Mouse (Mus musculus): ENCODE measurements around the gene C530008M17Rik. TPM values are rescaled to one million over a fixed set of nuclear protein-coding genes. Genes with fewer than 3 reads are reported as not detected.

C530008M17Rik gene
- polyA plus RNA-seq, 1 experiment: 0.31 TPM

DNA sequence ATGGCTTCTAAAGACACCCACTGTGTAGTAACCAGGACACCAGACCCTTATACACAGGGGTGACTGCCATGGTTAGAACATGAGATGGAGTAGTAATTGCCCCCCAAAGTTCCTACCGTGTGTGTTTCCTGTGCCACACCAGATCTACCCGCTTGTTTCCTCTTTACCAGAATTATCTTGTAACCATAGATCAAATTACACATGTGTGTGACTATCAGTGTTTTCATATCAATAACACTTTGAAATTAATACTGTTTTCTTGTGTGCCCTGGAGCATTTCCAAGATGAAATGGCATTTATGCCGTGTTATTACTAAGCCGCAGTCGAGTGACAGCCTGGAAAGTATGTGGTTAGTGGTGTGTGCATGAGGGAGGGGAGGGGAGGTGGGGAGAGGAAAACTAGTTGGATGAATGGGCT lies 33.9 kb downstream of the C530008M17Rik start:
- Histone ChIP-seq H3K4me3 (ENCODE audit: insufficient read depth, low read depth, low read length) (no peak overlapping the region), H3K4me1 (ENCODE audit: control insufficient read depth, insufficient read depth, low read length) (no peaks in the 10 kb centered on the region), H3K27ac (ENCODE audit: insufficient read depth, low read depth, low read length) (no peak overlapping the region), H3K27me3 (replicated peaks; ENCODE audit: control insufficient read depth, insufficient read depth, low read length) (no peaks in the 10 kb centered on the region), H3K36me3 (ENCODE audit: control insufficient read depth, insufficient read depth, low read length) (no peaks in the 10 kb centered on the region)
- no peak for DNase-seq
- TF ChIP-seq CTCF (conservative IDR thresholded peaks at IDR 0.05; ENCODE audit: insufficient read depth, insufficient read length, low read depth, low read length) (no peak), POLR2A (IDR thresholded peaks at IDR 0.05; ENCODE audit: low read depth, low read length) (no peak)
- 40% methylated on average over 5 of the region's 5 CpGs for WGBS

GRCm38 (mm10) chr5:76691251-76691650 lies 34.9 kb downstream of the C530008M17Rik start:
- no peak for TF ChIP-seq POLR2A (IDR thresholded peaks at IDR 0.05; ENCODE audit: low read depth, low read length)
- no peak for TF ChIP-seq CTCF (conservative IDR thresholded peaks at IDR 0.05; ENCODE audit: insufficient read depth, insufficient read length, low read depth, low read length)
- no peak overlapping the region for H3K27ac ChIP-seq (ENCODE audit: insufficient read depth, low read depth, low read length)

DNA sequence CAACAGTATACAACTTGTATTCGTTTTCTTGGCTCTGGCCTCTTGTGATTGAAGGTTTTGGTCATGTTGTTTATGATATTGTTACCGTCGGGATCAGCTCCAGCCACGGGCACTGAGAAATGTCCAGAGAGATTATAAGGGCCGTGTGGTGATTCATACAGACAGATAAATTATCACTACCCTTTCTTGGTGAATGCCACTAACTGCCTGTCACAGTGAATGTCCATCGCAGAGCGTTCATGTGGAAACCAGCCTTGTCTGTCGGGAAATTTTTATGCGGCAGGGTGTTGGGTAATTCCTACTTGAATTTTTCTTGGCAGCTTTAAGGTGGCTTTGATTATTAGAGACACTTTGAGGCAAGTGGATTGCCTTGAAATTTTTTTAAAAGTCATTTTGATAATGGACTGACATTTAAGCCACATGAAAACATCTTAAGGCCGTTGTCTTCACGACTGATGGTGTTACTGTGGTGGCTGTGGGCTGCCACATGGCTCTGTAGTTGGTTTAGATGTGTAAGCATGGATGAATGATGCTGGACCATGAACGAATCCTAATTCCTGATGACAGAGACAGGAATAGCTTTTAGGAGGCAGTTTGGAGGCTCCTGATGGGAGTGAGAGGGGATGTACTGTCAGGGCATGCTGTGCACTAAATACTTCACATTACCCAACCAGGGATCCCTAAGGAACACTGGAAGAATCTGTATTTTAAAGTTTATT lies 35.6 kb downstream of the C530008M17Rik start:
- H3K4me3 ChIP-seq (ENCODE audit: insufficient read depth, low read depth, low read length): no peak overlapping the region
- 80% methylated on average over 12 of the region's 12 CpGs for whole genome bisulfite sequencing
- H3K4me1 ChIP-seq (ENCODE audit: control insufficient read depth, insufficient read depth, low read length): no peaks in the 10 kb centered on the region
- H3K27ac ChIP-seq (ENCODE audit: insufficient read depth, low read depth, low read length): no peak overlapping the region
- H3K36me3 ChIP-seq (ENCODE audit: control insufficient read depth, insufficient read depth, low read length): no peaks in the 10 kb centered on the region
- TF ChIP-seq POLR2A (IDR thresholded peaks at IDR 0.05; ENCODE audit: low read depth, low read length): no peak
- H3K27me3 ChIP-seq (replicated peaks; ENCODE audit: control insufficient read depth, insufficient read depth, low read length): no peaks in the 10 kb centered on the region
- no peak for DNase-seq

More at GRCm38 (mm10) chr5:76691251-76691650, 34.9 kb downstream of the C530008M17Rik start:
- WGBS: 88% methylated on average over 5 of the region's 5 CpGs
- no peaks in the 10 kb centered on the region for H3K4me1 ChIP-seq (ENCODE audit: control insufficient read depth, insufficient read depth, low read length)
- H3K36me3 ChIP-seq (ENCODE audit: control insufficient read depth, insufficient read depth, low read length): no peaks in the 10 kb centered on the region
- no peak for DNase-seq
- no peak overlapping the region for H3K4me3 ChIP-seq (ENCODE audit: insufficient read depth, low read depth, low read length)
- H3K27me3 ChIP-seq (replicated peaks; ENCODE audit: control insufficient read depth, insufficient read depth, low read length): no peaks in the 10 kb centered on the region

DNA sequence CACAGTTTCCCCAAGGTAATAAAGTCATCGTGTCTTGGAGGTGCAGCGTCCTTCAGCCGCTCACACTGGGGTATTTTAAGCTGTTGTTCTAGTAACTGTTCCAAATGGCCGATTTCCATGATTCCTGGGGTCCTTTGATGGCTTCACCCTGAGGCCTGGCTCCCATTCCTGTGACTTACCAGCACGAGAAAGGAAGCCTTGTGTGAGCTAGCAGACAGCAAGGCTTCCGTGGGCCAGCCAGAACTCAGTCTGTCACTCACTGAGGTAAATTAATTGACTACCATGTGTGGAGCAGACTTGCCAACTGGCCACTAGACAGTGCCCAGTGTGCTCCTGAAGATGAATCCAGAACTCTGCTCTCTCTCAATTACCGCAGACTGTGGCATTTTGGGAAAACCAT lies 41.2 kb downstream of the C530008M17Rik start:
- DNase-seq: no peak
- H3K27me3 ChIP-seq (replicated peaks; ENCODE audit: control insufficient read depth, insufficient read depth, low read length): no peaks in the 10 kb centered on the region
- 67% methylated on average over 7 of the region's 7 CpGs for WGBS
- no peak overlapping the region for H3K4me3 ChIP-seq (ENCODE audit: insufficient read depth, low read depth, low read length)
- TF ChIP-seq CTCF (conservative IDR thresholded peaks at IDR 0.05; ENCODE audit: insufficient read depth, insufficient read length, low read depth, low read length): no peak
- TF ChIP-seq POLR2A (IDR thresholded peaks at IDR 0.05; ENCODE audit: low read depth, low read length): no peak
- H3K27ac ChIP-seq (ENCODE audit: insufficient read depth, low read depth, low read length): no peak overlapping the region
- H3K36me3 ChIP-seq (ENCODE audit: control insufficient read depth, insufficient read depth, low read length): no peaks in the 10 kb centered on the region
- H3K4me1 ChIP-seq (ENCODE audit: control insufficient read depth, insufficient read depth, low read length): no peaks in the 10 kb centered on the region

DNA sequence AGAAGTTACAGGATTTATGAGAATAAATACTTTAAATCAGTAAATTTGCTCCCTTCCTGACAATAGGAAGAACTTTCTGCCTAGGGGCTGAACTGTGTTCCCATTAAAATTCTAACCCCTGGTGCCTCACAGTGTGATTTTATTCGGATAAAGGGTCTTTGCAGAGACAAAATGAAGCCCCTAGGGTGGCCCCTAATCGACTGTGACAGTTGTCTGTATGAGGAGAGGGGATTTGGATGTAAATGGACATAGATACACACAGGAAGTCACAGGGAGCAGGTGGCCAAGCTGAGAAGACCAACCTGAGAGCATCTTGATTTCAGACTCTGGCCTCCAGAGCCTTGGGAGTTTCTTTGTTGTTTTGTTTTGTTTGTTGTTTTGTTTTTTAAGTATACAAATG lies 41.9 kb downstream of the C530008M17Rik start:
- Histone ChIP-seq H3K27me3 (replicated peaks; ENCODE audit: control insufficient read depth, insufficient read depth, low read length) (no peaks in the 10 kb centered on the region), H3K4me1 (ENCODE audit: control insufficient read depth, insufficient read depth, low read length) (no peaks in the 10 kb centered on the region), H3K4me3 (ENCODE audit: insufficient read depth, low read depth, low read length) (no peak overlapping the region), H3K36me3 (ENCODE audit: control insufficient read depth, insufficient read depth, low read length) (no peaks in the 10 kb centered on the region), H3K27ac (ENCODE audit: insufficient read depth, low read depth, low read length) (no peak overlapping the region)
- DNase-seq: no peak
- 47% methylated on average over 2 of the region's 2 CpGs for WGBS
- TF ChIP-seq CTCF (conservative IDR thresholded peaks at IDR 0.05; ENCODE audit: insufficient read depth, insufficient read length, low read depth, low read length) (no peak), POLR2A (IDR thresholded peaks at IDR 0.05; ENCODE audit: low read depth, low read length) (no peak)

- 91% methylated on average over 13 of the region's 13 CpGs for WGBS
- TF ChIP-seq POLR2A (IDR thresholded peaks at IDR 0.05; ENCODE audit: low read depth, low read length) (no peak), CTCF (conservative IDR thresholded peaks at IDR 0.05; ENCODE audit: insufficient read depth, insufficient read length, low read depth, low read length) (no peak)
- Histone ChIP-seq H3K27me3 (replicated peaks; ENCODE audit: control insufficient read depth, insufficient read depth, low read length) (no peaks in the 10 kb centered on the region), H3K36me3 (ENCODE audit: control insufficient read depth, insufficient read depth, low read length) (no peaks in the 10 kb centered on the region), H3K4me3 (ENCODE audit: insufficient read depth, low read depth, low read length) (no peak overlapping the region), H3K4me1 (ENCODE audit: control insufficient read depth, insufficient read depth, low read length) (no peaks in the 10 kb centered on the region), H3K27ac (ENCODE audit: insufficient read depth, low read depth, low read length) (no peak overlapping the region)
- no peak for DNase-seq
Observed at GRCm38 (mm10) chr5:76701127-76701853, 45.0 kb downstream of the C530008M17Rik start.

DNA sequence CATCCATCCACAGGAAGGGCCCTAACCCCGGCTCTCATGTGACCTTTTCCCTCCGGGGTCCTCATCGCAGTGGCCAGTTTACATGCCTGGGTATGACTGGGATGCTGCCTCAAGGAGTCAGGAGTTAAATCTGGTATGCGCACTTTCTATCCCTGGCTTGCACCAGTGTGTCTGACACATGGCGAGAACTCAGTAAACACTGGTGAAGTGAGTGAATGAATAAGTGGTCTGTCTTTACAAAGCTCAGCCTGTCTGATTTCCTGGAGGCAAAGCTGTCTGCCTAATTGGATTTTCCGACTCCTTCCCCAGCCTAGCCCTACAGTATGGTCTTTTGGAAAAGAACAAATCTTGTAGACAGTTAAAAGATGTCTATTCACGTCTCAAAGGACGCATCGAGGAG lies 45.8 kb downstream of the C530008M17Rik start:
- 72% methylated on average over 9 of the region's 9 CpGs for WGBS
- no peaks in the 10 kb centered on the region for H3K4me1 ChIP-seq (ENCODE audit: control insufficient read depth, insufficient read depth, low read length)
- no peak overlapping the region for H3K27ac ChIP-seq (ENCODE audit: insufficient read depth, low read depth, low read length)
- H3K27me3 ChIP-seq (replicated peaks; ENCODE audit: control insufficient read depth, insufficient read depth, low read length): no peaks in the 10 kb centered on the region
- DNase-seq: no peak
- TF ChIP-seq POLR2A (IDR thresholded peaks at IDR 0.05; ENCODE audit: low read depth, low read length) (no peak), CTCF (conservative IDR thresholded peaks at IDR 0.05; ENCODE audit: insufficient read depth, insufficient read length, low read depth, low read length) (no peak)
- no peak overlapping the region for H3K4me3 ChIP-seq (ENCODE audit: insufficient read depth, low read depth, low read length)
- H3K36me3 ChIP-seq (ENCODE audit: control insufficient read depth, insufficient read depth, low read length): no peaks in the 10 kb centered on the region
